Mouse (Mus musculus): ENCODE results near the gene Ifit1bl1. TPM values are rescaled to one million over a fixed set of nuclear protein-coding genes. Genes with fewer than 3 reads are reported as not detected.

Gene Ifit1bl1
- polyA plus RNA-seq (2015; fragmentation: Nextera tagmentation; extraction: Ambion mirVana) = 0.28 and 0.43 TPM in 2 replicates

GRCm38 (mm10) chr19:34601888-34602287 is at the start of gene Ifit1bl1:
Gene Ifit1bl1 (minus strand): TSS chr19:34601956.

GRCm38 (mm10) chr19:34640623-34641022 is 38.9 kb upstream of the Ifit1bl1 start, which contains the start of the genes Ifit1bl2 and Ifit1:
Gene Ifit1bl2 (minus strand): TSS chr19:34640743.
Gene Ifit1 (plus strand): TSS chr19:34640871.

GRCm38 (mm10) chr19:34607237-34608051 is 5.7 kb upstream of the Ifit1bl1 start, which contains the start of gene Ifit3b:
Gene Ifit3b (plus strand): TSS chr19:34607970.

GRCm38 (mm10) chr19:34583126-34583766 is 18.5 kb downstream of the Ifit1bl1 start, which contains the start of gene Ifit3:
Gene Ifit3 (plus strand): TSS chr19:34583531.

GRCm38 (mm10) chr19:34550534-34551223 is 51.1 kb downstream of the Ifit1bl1 start, which contains the start of gene Ifit2:
Gene Ifit2 (plus strand): TSS chr19:34550694.

Other genes starting within 250 kb of the Ifit1bl1 start
- gene Ch25h, start 126.8 kb downstream of the Ifit1bl1 start, polyA plus RNA-seq (2015; fragmentation: Nextera tagmentation; extraction: Ambion mirVana) = 1.2 and 4.5 TPM in 2 replicates
- gene Lipa, start 74.5 kb downstream of the Ifit1bl1 start, polyA plus RNA-seq (2015; fragmentation: Nextera tagmentation; extraction: Ambion mirVana) = 23.8 TPM in 2 replicates
- gene Ifit2, start 51.3 kb downstream of the Ifit1bl1 start, polyA plus RNA-seq (2015; fragmentation: Nextera tagmentation; extraction: Ambion mirVana) = 6.0 and 7.8 TPM in 2 replicates
- gene Ifit3, start 18.4 kb downstream of the Ifit1bl1 start, polyA plus RNA-seq (2015; fragmentation: Nextera tagmentation; extraction: Ambion mirVana) = 3.1 and 4.6 TPM in 2 replicates
- gene Ifit3b, start 6.0 kb upstream of the Ifit1bl1 start, polyA plus RNA-seq (2015; fragmentation: Nextera tagmentation; extraction: Ambion mirVana) = 0.58 and 1.0 TPM in 2 replicates
- gene Ifit1bl2, start 38.8 kb upstream of the Ifit1bl1 start, polyA plus RNA-seq (2015; fragmentation: Nextera tagmentation; extraction: Ambion mirVana) = 0.16 and 0.20 TPM in 2 replicates
- gene Ifit1, start 38.9 kb upstream of the Ifit1bl1 start, polyA plus RNA-seq (2015; fragmentation: Nextera tagmentation; extraction: Ambion mirVana) = 2.1 and 3.3 TPM in 2 replicates
- 10.4 and 13.8 TPM in 2 replicates for gene Slc16a12, start 145.3 kb upstream of the Ifit1bl1 start, polyA plus RNA-seq (2015; fragmentation: Nextera tagmentation; extraction: Ambion mirVana)

All from urinary bladder, postnatal 0 days (tissue).